Mouse (Mus musculus) hindlimb bud, embryonic 11.5 days (tissue): ENCODE measurements around the gene Sp1.

ENCODE experiments used
- DNase-seq: peaks from one replicate; pipeline ENCODE4 v3.0.0-alpha.2; 2012; ENCODE audit warnings: low read depth, low spot score; ENCODE audit errors: extremely low spot score

Sp1 gene

DNA sequence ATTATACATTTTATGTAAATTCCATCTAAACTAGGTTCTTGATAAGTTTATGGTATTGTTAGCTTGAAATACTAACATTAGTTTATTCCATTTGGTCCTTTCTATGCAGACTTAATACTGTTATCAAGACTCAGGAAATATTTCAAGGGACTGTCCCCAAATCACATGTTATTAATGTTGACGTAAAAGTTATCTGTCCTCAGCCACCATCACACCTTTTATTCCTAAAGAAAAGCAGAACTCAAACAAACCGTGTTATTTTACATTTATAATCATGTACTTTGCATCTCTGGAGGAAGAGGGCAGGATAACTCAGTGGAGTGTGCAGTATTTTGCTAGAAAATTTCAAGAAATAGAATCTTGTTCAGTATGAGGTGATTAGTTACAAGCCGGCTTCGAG, 27.2 kb downstream of the Sp1 start:
- no peak for DNase-seq

DNA sequence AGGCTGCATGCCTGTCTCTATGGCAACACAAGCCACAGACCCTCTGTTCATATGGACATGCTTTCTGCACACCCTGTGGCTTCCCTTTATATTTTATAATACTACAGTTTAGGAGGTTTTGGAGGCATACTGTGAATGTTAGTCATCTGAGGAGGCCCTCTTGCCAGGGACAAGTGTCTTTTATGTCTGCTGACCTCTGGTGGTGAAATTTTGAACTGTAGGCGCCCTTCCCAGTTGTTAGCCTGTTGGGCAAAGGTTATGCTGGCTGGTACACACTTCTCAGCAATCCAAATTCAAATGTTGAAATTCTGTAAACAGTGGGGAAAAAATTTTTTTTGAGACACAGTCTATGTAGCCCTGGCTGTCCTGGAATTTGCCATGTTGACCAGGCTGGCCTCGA, 36.5 kb downstream of the Sp1 start:
- DNase-seq = peak; percentile 58

DNA sequence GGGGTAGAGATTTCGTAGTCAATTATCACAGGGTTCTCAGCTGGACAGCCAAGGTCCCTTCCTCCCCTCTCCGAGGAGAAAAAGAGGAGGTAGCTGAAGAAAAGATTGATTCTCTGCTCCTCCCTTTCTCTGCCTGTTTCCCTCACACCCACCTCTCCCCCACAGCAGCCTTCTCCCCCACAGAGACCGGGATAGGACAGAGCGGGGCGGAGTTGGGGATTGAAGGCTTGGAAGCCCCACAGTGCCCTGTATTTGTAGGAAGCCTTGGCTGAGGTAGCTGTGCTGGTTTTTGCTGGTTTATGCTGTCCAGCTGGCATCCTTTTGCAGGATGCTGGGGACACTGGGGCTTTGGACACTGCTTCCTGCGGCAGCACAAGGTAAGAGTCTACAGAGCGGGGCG, 39.2 kb downstream of the Sp1 start, which contains the start of gene Amhr2:
Gene Amhr2 (plus strand): TSS at position 222 of the 400 bp plus-strand sequence.
- DNase-seq = no peak

DNA sequence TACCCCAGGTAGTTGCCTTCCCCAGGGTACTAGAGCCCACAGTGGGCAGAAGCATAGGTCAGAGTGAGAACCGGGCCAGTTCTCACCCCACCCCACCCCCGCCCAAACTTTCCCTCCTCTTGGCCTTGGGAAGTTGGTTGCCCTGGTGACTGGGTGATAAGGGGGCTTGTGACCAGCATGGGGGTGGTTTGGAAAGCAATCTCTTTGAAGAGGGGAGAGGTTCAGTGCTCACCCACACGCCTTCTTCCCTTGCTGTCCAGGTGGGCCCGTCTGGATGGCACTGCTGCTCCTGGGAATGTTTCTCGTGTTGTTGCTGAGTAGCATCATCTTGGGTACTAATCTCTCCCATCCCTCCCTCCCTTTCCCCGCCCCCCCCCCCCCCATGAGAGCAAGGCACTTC, 40.5 kb downstream of the Sp1 start:
- no peak for DNase-seq

DNA sequence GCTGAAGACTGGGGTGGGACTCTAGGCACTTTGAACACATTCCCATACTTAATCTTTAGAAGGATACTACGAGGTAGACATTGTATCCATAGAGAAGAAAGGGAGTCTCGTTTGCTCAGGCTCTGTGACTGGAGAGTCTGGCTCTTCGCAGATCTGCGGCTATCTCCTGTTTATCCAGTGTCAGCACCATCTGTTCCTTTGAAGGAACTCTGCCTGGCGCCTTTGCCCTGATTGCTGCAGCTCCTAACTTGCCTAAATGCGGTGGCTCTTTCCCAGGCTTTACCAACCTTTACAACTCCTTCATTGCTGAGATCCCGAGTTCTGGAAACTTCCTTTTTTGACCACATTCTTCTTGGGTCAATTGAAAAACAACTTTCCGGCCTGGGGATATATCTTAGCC, 43.4 kb downstream of the Sp1 start:
- no peak for DNase-seq

GRCm38 (mm10) chr15:102450928-102451327, 45.0 kb downstream of the Sp1 start:
- no peak for DNase-seq

DNA sequence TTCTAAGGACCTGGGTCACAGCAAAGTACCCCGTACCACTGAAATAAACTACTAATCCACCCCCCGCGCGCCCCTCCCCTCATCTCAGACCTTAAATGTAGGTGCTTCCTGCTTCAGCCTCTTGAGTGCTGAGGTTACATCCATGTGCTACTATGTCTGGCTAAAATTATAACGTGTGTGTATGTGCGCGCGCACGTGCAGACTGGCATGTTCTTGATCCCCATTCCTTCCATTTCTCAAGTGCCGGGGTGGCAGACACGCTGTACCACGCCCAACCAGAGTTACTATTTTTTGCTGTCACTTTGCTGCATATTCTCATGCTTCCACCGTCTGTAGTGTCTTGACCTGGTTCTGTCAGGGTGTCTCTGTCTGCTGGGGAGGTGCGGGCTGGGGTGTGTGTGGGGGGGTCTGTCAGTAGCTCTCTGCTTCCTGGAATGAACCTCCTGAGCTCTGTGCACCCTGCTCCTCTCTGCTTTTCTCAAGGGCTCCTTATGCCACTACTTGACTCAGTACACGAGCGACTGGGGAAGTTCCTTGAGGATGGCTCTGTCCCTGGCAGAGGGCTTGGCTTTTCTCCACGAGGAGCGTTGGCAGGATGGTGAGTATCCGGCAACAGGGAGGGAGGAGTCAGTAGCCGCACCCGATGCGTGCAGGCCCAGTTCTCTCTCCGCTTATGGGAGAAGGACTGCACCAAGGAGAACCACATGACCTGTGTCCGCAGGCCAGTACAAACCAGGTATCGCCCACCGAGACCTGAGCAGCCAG, 45.9 kb downstream of the Sp1 start:
- DNase-seq = no peak

GRCm38 (mm10) chr15:102455993-102456392, 50.0 kb downstream of the Sp1 start:
- no peak for DNase-seq

- no peak for DNase-seq
Measured at GRCm38 (mm10) chr15:102458050-102458736, 52.2 kb downstream of the Sp1 start.

DNA sequence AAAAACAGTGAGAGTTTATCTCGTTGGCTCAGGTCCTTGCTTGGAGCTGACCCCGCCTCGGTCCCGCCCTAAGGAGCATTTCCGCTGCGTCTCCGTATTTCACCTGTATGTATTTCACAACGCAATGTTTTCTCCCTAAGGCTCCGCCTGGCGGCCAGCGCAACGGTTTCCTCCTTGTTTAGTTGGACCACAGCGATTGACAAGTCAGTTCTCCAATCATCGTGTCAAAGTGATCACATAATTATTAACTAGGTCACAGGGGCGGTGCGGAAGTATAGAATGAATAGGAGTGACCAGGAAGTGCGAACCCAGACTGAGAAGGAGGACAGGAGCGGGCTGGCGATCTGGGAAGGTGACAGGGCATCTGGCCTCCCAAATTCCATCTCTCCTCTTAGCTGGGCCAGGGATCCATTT, 53.0 kb downstream of the Sp1 start, which contains the start of gene Prr13:
Gene Prr13 (plus strand): TSS at position 125 of the 414 bp plus-strand sequence.
- peak; percentile 92 for DNase-seq

GRCm38 (mm10) chr15:102459381-102459780, 53.4 kb downstream of the Sp1 start:
- no peak for DNase-seq

- no peak for DNase-seq
Measured at GRCm38 (mm10) chr15:102459847-102460246, 53.9 kb downstream of the Sp1 start.

- no peak for DNase-seq
Measured at GRCm38 (mm10) chr15:102460409-102460808, 54.5 kb downstream of the Sp1 start.

GRCm38 (mm10) chr15:102460971-102461370, 55.0 kb downstream of the Sp1 start:
- no peak for DNase-seq

- no peak for DNase-seq
Measured at GRCm38 (mm10) chr15:102461430-102462075, 55.6 kb downstream of the Sp1 start.

- DNase-seq = no peak
Measured at GRCm38 (mm10) chr15:102463666-102464065, 57.7 kb downstream of the Sp1 start.

- DNase-seq = no peak
Measured at GRCm38 (mm10) chr15:102468675-102469370, 62.9 kb downstream of the Sp1 start.

GRCm38 (mm10) chr15:102470183-102470604, 64.3 kb downstream of the Sp1 start, which contains the start of gene Pcbp2:
Gene Pcbp2, plus strand, starts transcription at chr15:102470539.
- DNase-seq = peak; percentile 87

DNA sequence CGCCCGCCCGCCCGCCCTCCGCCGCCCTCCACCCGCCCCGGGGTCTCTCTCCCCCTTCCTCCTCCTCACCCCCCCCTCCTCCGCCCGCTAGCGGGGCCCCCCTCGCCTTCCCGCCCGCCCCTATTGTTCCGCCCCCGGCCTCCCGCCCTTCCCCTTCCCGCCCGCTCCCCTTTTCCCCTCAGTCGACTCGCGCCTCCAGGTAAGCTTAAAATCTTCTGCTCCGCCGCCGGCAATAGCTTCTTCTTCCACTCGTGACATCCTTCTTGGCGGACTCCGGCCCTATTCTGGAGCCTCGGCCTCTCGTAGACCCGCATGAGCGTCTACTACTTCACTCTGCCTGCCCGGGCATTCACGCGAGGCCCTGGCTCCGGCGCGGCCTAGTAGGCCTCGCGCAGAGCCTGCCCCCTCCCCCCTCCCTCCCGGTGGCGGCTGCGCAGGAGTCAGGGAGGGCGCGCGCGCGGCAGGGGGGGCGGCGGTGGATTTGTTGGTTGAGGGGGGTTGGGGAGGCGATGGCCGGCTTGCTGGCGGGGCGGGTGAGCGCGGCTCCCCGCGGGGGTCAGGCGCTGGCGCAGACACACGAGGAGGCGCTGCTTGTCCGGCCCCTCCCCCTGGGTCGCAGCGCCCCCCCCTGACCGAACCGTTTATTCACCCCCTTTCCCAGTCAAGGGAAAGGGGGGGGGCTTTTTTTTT, 64.8 kb downstream of the Sp1 start:
- no peak for DNase-seq

- DNase-seq = no peak
Measured at GRCm38 (mm10) chr15:102471295-102471645, 65.3 kb downstream of the Sp1 start.

GRCm38 (mm10) chr15:102471727-102472126, 65.8 kb downstream of the Sp1 start:
- no peak for DNase-seq
